Comparison of ENCODE assay signal across 27 mouse cellular contexts in genomic region chr16:50241604-50242003, GRCm38 (mm10).
DNase-seq lines count a peak whose midpoint lies in the region; ATAC-seq lines count a peak whose summit lies in the region.
"Had no signal": no experiment of that assay in that cellular context is flagged by ENCODE, and none has a peak within 500 bp of the region (broad histone marks: within the 10 kb centered on the region; RNA-seq: fewer than 3 reads in every experiment).

No protein-coding gene starts in this region.

- H3K4me3 ChIP-seq in kidney, embryonic 14.5 days (ENCODE audit: low read length): no peak overlapping the region
- no peak overlapping the region for H3K4me3 ChIP-seq in kidney, embryonic 16.5 days (ENCODE audit: low read length)
- H3K4me3 ChIP-seq: embryonic facial prominence, embryonic 13.5 days; embryonic facial prominence, embryonic 15.5 days; erythroblast, embryonic 14.5 days; forebrain, embryonic 10.5 days; forebrain, embryonic 12.5 days had no signal

- no peak for DNase-seq in kidney, postnatal 4 days
- no peak for DNase-seq in kidney, postnatal 10 days
- peak; percentile 21 for DNase-seq in adipocyte (ENCODE audit: low spot score)
- DNase-seq: adrenal gland, adult 2 months; adrenal gland, postnatal 10 days; adrenal gland, postnatal 25 days; cerebellum, adult 11 months; cerebellum, adult 18-20 months; cerebellum, adult 8-10 months; cerebellum, adult 9-11 months; cerebellum, postnatal 14 days; cerebellum, postnatal 36 days; embryo, embryonic 11 days had no signal

- no peak overlapping the region for H3K27ac ChIP-seq in kidney, embryonic 14.5 days (ENCODE audit: low read depth, low read length)
- H3K27ac ChIP-seq in kidney, embryonic 16.5 days (ENCODE audit: low read length): no peak overlapping the region
- H3K27ac ChIP-seq: embryonic facial prominence, embryonic 13.5 days; embryonic facial prominence, embryonic 15.5 days; forebrain, embryonic 10.5 days; forebrain, embryonic 12.5 days had no signal

- H3K36me3 ChIP-seq in kidney, embryonic 14.5 days (ENCODE audit: control insufficient read depth, insufficient read depth, low read length): peaks cover 11% of the 10 kb centered on the region; the same call in 1 of the 2 replicates
- peaks cover 12% of the 10 kb centered on the region for H3K36me3 ChIP-seq in kidney, embryonic 16.5 days (ENCODE audit: insufficient read depth, low read length)

- ATAC-seq in kidney, embryonic 14.5 days (ENCODE audit: low FRiP score, low TSS enrichment): peak; percentile 80
- peak; percentile 78; the same call in 1 of the 2 replicates for ATAC-seq in kidney, embryonic 16.5 days (ENCODE audit: low FRiP score, low TSS enrichment)
- ATAC-seq in CD4-positive, CD25-positive, alpha-beta regulatory T cell, adult 4 months: no peak
- ATAC-seq: activated CD4-positive, CD25-positive, alpha-beta regulatory T cell, adult 4 months; forebrain, embryonic 14.5 days; forebrain, embryonic 16.5 days; Patski had no signal

- H3K4me2 ChIP-seq in kidney, embryonic 14.5 days (replicated peaks; ENCODE audit: low read depth, low read length): no peak overlapping the region
- H3K4me2 ChIP-seq in kidney, embryonic 16.5 days (replicated peaks; ENCODE audit: low read depth, low read length): no peak overlapping the region
- H3K4me2 ChIP-seq: embryonic facial prominence, embryonic 13.5 days; embryonic facial prominence, embryonic 15.5 days; forebrain, embryonic 12.5 days had no signal

- H3K9ac ChIP-seq in kidney, embryonic 14.5 days (ENCODE audit: low read depth, low read length): no peak overlapping the region
- no peak overlapping the region for H3K9ac ChIP-seq in kidney, embryonic 16.5 days (replicated peaks; ENCODE audit: low read length)
- H3K9ac ChIP-seq: embryonic facial prominence, embryonic 13.5 days; embryonic facial prominence, embryonic 15.5 days; forebrain, embryonic 12.5 days had no signal

- no peaks in the 10 kb centered on the region for H3K27me3 ChIP-seq in kidney, embryonic 14.5 days (ENCODE audit: control insufficient read depth, insufficient read depth, low read length)
- H3K27me3 ChIP-seq in kidney, embryonic 16.5 days (ENCODE audit: insufficient read depth, low read length): no peaks in the 10 kb centered on the region
- H3K27me3 ChIP-seq: CH12.LX; embryonic facial prominence, embryonic 13.5 days; embryonic facial prominence, embryonic 15.5 days; forebrain, embryonic 12.5 days; Patski had no signal

- H3K9me3 ChIP-seq in kidney, embryonic 14.5 days (ENCODE audit: control insufficient read depth, low read length): no peaks in the 10 kb centered on the region
- H3K9me3 ChIP-seq in kidney, embryonic 16.5 days (ENCODE audit: low read length): no peaks in the 10 kb centered on the region
- H3K9me3 ChIP-seq: embryonic facial prominence, embryonic 13.5 days; embryonic facial prominence, embryonic 15.5 days; forebrain, embryonic 10.5 days; forebrain, embryonic 12.5 days; G1E had no signal

- WGBS in kidney, embryonic 14.5 days: 74% methylated on average over 3 of the region's 3 CpGs
- WGBS in kidney, embryonic 16.5 days: 50% methylated on average over 3 of the region's 3 CpGs

- H3K4me1 ChIP-seq in kidney, embryonic 14.5 days (ENCODE audit: control insufficient read depth, insufficient read depth, low read length): no peaks in the 10 kb centered on the region
- peaks cover 4% of the 10 kb centered on the region for H3K4me1 ChIP-seq in kidney, embryonic 16.5 days (ENCODE audit: insufficient read depth, low read length)
- H3K4me1 ChIP-seq: embryonic facial prominence, embryonic 13.5 days; embryonic facial prominence, embryonic 15.5 days; forebrain, embryonic 10.5 days; forebrain, embryonic 12.5 days had no signal
